Mouse (Mus musculus) forebrain, embryonic 15.5 days (tissue): Measurements from ENCODE around the gene Sptlc2. TPM values are rescaled to one million over a fixed set of nuclear protein-coding genes. Genes with fewer than 3 reads are reported as not detected.

Experiments
- ATAC-seq: fragments of 200-750 bp; cut with Nextera tagmentation; replicated peaks from 2 replicates; pipeline ENCODE4 v1.8.0; 2017; ENCODE audit warnings: mild to moderate bottlenecking, moderate TSS enrichment, moderate library complexity
- H3K27ac ChIP-seq: fragments of 300-500 bp; sonication (generic); replicated peaks from 2 replicates; pipeline ENCODE4 v1.5.1; 2015; ENCODE audit warnings: mild to moderate bottlenecking, inconsistent platforms
- H3K27me3 ChIP-seq: fragments of 300-500 bp; sonication (generic); 2 replicates; pipeline ENCODE4 v1.6.1; 2015; ENCODE audit warnings: inconsistent platforms
- H3K36me3 ChIP-seq: fragments of 300-500 bp; sonication (generic); 2 replicates; pipeline ENCODE4 v1.6.1; 2015; ENCODE audit warnings: mild to moderate bottlenecking, inconsistent platforms
- H3K4me1 ChIP-seq: fragments of 300-500 bp; sonication (generic); 2 replicates; pipeline ENCODE4 v1.6.1; 2015; ENCODE audit warnings: inconsistent platforms
- H3K4me2 ChIP-seq: fragments of 300-500 bp; sonication (generic); replicated peaks from 2 replicates; pipeline ENCODE4 v1.6.1; 2015; ENCODE audit warnings: mild to moderate bottlenecking, inconsistent platforms
- H3K4me3 ChIP-seq: fragments of 300-500 bp; sonication (generic); 2 replicates; pipeline ENCODE4 v1.5.1; 2015; ENCODE audit warnings: mild to moderate bottlenecking, inconsistent platforms
- H3K9ac ChIP-seq: fragments of 300-500 bp; sonication (generic); replicated peaks from 2 replicates; pipeline ENCODE4 v1.6.1; 2015; ENCODE audit warnings: mild to moderate bottlenecking, inconsistent platforms
- H3K9me3 ChIP-seq: fragments of 300-500 bp; sonication (generic); 2 replicates; pipeline ENCODE4 v1.6.1; 2016; ENCODE audit warnings: inconsistent platforms
- WGBS: fragments of 180-500 bp; shearing (Covaris S2); methylation state at CpG from one replicate; pipeline ENCODE4 v1.1.7; 2015; ENCODE audit warnings: mixed read lengths; 5-methylcytosine and 5-hydroxymethylcytosine counted together
- polyA plus RNA-seq: library from polyadenylated mRNA; unstranded; fragments of >200 nt; fragmentation: Nextera tagmentation; extraction: Ambion mirVana; gene quantifications from 2 replicates; pipeline ENCODE4 v1.2.1, GENCODE M21; 2015

Sptlc2 gene
- polyA plus RNA-seq, 1 experiment from 2014 or later: 68.3 TPM

DNA sequence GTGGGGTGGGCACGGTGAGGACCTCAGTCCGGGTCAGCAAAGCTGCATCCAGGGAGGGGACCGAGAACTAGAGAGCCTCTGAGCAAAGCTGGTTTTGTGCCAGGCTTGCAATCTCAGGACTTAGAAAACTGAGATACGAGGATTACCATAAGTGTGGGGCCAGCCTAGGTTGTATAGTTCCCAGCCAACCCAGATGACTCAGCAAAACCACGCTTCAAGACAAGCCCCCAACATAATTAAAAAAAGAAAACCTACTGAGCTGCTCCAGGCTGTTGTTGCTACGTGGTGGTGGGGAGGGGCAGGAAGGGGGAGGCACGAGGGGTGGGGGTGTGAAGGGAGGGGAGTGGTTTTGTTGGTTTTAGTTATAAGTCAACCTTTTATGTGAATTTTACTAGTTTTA, 22.8 kb upstream of the Sptlc2 start:
- no peak overlapping the region for H3K27ac ChIP-seq
- no peak overlapping the region for H3K4me3 ChIP-seq
- ATAC-seq: no peak
- 51% methylated on average over 7 of the region's 7 CpGs for WGBS
- no peaks in the 10 kb centered on the region for H3K36me3 ChIP-seq
- H3K9ac ChIP-seq: no peak overlapping the region
- no peaks in the 10 kb centered on the region for H3K4me1 ChIP-seq
- no peak overlapping the region for H3K4me2 ChIP-seq
- no peaks in the 10 kb centered on the region for H3K9me3 ChIP-seq
- no peaks in the 10 kb centered on the region for H3K27me3 ChIP-seq

DNA sequence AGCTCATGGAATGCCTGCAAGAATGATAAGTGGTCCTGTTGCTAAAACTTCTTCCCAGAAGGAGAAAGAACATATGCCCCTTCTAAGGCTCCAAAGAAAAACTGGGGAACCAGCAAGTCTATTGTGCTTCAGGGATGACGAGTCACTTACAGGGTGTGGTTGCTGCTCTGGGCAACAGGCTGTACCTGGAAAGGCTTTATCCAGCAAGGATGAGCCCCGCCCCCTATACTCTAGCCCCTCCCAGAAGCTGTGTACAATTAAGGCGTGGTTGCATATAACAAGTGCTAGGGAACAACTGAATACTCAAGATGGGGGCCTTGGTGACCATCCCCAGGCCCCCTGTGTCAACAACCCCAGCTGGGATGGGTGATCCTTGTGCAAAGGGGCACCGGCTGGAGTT, 21.0 kb upstream of the Sptlc2 start:
- H3K4me2 ChIP-seq: no peak overlapping the region
- H3K4me1 ChIP-seq: no peaks in the 10 kb centered on the region
- no peaks in the 10 kb centered on the region for H3K9me3 ChIP-seq
- H3K27me3 ChIP-seq: no peaks in the 10 kb centered on the region
- no peak overlapping the region for H3K27ac ChIP-seq
- 89% methylated on average over 4 of the region's 4 CpGs for WGBS
- H3K9ac ChIP-seq: no peak overlapping the region
- no peaks in the 10 kb centered on the region for H3K36me3 ChIP-seq
- no peak overlapping the region for H3K4me3 ChIP-seq
- no peak for ATAC-seq

DNA sequence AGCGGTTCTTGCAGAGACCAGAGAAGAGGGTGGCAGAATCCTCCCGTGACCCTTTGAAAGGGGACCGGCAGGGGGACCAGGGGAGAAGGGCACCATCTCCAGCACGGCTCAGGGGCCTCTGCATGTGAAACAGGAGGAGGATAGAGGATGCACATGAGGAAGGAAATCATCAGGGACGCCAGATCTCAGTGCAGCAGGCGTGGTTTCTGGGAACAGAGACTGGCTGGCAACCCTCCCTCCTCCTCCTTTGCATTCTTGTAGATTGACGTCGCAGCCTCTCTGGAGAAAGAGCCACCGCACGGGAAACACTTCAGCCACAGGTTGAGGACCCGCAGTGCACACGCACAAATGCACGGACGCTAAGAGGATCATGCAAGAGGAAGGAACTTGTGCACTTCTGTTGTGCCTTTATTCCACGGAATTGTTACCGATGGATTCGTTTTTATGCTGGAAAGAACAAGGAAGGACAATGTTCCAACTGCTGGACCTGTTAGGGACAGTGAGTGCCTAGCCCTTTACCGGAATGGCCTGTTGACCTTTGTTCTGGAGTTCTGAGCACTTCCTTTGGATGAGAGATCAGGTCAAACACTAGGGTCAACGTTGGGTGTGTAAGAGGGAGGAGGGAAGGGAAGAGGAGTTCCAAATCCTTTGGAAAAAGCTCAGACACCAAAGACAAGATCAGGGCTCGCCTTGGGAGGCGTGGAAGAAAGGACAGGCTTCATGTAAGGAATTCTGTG, 19.9 kb upstream of the Sptlc2 start:
- WGBS: 48% methylated on average over 21 of the region's 21 CpGs
- Histone ChIP-seq H3K9me3 (no peaks in the 10 kb centered on the region), H3K36me3 (no peaks in the 10 kb centered on the region), H3K4me3 (no peak overlapping the region), H3K4me2 (no peak overlapping the region; the same call in 1 of the 2 replicates), H3K27me3 (no peaks in the 10 kb centered on the region), H3K4me1 (no peaks in the 10 kb centered on the region), H3K9ac (no peak overlapping the region), H3K27ac (no peak overlapping the region)
- no peak for ATAC-seq

DNA sequence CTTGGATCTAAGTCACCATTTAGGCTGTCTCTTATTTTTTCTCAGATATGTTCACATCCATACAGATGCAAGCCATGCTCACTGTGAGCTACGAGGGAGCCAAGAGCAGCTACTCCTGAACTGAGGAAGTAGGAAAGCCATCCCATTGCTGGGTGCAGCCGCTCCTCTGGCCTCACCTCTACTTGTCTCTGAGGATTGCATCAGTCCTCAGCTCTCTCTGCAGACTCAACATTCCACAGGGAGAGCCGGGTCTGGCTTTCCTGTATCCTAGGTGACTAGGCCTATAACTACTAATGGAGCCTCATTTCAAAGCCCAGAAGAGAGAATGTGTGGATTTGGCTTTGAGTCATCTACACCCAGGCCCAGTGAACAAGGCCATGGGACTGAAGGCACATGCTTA, 17.6 kb upstream of the Sptlc2 start:
- no peaks in the 10 kb centered on the region for H3K9me3 ChIP-seq
- H3K27ac ChIP-seq: no peak overlapping the region

DNA sequence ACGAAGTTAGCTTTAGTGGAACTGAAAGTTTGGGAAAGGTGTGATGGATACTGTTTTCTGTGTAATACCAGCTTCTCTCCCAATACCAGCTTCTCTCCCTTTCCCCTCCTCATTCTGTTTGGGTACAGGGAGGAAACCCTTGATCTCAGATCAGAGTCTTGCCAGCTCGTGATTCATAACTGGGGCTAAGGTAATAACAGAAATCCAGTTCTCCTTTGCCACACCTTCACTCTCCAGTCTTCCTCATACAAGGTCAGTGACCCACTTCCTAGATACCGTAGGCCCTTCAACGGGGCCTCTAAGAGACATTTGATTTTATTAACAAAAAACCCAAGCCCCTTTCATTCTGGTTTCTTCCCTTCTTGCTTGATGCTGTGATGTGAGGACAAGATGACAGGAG, 17.0 kb upstream of the Sptlc2 start:
- no peak overlapping the region for H3K4me3 ChIP-seq
- H3K4me2 ChIP-seq: no peak overlapping the region
- H3K9me3 ChIP-seq: no peaks in the 10 kb centered on the region
- ATAC-seq: no peak
- no peaks in the 10 kb centered on the region for H3K4me1 ChIP-seq
- no peak overlapping the region for H3K27ac ChIP-seq
- H3K9ac ChIP-seq: no peak overlapping the region
- no peaks in the 10 kb centered on the region for H3K36me3 ChIP-seq
- no peaks in the 10 kb centered on the region for H3K27me3 ChIP-seq
- 92% methylated on average over 4 of the region's 4 CpGs for WGBS

More for the DNA sequence above, 17.6 kb upstream of the Sptlc2 start:
- no peak overlapping the region for H3K4me3 ChIP-seq
- H3K9ac ChIP-seq: no peak overlapping the region
- WGBS: 80% methylated on average over 3 of the region's 3 CpGs
- ATAC-seq: no peak
- H3K4me2 ChIP-seq: no peak overlapping the region
- no peaks in the 10 kb centered on the region for H3K27me3 ChIP-seq
- no peaks in the 10 kb centered on the region for H3K4me1 ChIP-seq
- H3K36me3 ChIP-seq: no peaks in the 10 kb centered on the region

DNA sequence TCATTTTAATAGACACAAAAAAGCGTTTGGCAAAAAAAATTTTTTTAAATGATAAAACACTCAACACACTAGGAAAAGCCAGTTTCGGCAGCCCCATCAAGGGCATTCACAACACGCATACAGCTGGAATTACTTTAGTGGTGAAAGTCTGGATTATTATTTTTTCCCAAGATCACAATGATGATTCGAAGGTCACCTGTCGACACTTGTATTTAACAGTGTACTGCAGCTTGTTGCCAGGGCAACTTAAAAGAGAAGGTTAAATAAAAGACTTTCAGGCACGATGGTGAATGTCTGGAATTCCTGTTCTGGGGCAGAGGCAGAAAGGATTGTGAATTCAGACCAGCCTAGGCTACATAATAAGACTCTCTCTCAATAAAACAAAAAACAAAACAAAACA, 13.7 kb upstream of the Sptlc2 start:
- H3K27ac ChIP-seq: no peak overlapping the region
- no peaks in the 10 kb centered on the region for H3K36me3 ChIP-seq
- no peaks in the 10 kb centered on the region for H3K9me3 ChIP-seq
- no peaks in the 10 kb centered on the region for H3K27me3 ChIP-seq
- H3K4me1 ChIP-seq: no peaks in the 10 kb centered on the region
- H3K9ac ChIP-seq: no peak overlapping the region
- no peak for ATAC-seq
- WGBS: 48% methylated on average over 6 of the region's 6 CpGs
- no peak overlapping the region for H3K4me3 ChIP-seq
- H3K4me2 ChIP-seq: no peak overlapping the region

DNA sequence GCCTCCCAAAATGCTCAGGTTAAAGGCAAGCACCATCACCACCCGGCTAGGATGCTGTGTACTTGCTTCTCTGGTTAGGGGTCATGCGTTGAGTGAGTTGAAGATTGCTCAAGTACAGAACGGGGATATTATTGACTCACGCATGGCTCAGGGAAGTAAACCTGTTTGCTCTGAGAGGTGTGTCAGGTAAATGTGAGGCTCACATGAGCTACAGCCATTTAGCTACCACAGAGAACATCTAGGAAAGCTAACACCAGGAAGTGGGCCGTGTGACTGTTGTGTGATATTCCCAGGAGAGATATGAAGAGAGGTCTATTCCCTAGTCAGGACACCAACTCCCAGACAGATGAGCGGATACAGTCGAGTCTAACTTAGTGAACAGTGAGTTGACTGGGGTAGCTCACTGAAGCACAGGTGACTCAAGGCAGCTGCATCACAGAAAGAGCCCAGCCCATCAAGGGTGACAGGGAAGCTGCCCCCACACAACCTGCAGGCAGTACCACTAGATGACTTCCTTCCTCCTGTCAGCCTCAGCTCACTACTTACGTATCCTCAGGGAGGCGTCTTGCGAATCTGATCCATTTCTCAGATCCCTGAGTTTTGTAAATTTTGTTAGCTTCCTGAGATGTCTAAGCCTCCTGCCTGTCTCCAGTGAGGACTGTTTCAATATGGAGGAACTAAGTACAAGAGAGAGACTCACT, 11.1 kb upstream of the Sptlc2 start:
- ATAC-seq: no peak
- WGBS: 91% methylated on average over 10 of the region's 10 CpGs
- no peak overlapping the region for H3K9ac ChIP-seq
- no peak overlapping the region for H3K4me2 ChIP-seq
- no peak overlapping the region for H3K4me3 ChIP-seq
- no peaks in the 10 kb centered on the region for H3K36me3 ChIP-seq
- no peaks in the 10 kb centered on the region for H3K27me3 ChIP-seq
- H3K4me1 ChIP-seq: no peaks in the 10 kb centered on the region
- no peak overlapping the region for H3K27ac ChIP-seq
- H3K9me3 ChIP-seq: no peaks in the 10 kb centered on the region

DNA sequence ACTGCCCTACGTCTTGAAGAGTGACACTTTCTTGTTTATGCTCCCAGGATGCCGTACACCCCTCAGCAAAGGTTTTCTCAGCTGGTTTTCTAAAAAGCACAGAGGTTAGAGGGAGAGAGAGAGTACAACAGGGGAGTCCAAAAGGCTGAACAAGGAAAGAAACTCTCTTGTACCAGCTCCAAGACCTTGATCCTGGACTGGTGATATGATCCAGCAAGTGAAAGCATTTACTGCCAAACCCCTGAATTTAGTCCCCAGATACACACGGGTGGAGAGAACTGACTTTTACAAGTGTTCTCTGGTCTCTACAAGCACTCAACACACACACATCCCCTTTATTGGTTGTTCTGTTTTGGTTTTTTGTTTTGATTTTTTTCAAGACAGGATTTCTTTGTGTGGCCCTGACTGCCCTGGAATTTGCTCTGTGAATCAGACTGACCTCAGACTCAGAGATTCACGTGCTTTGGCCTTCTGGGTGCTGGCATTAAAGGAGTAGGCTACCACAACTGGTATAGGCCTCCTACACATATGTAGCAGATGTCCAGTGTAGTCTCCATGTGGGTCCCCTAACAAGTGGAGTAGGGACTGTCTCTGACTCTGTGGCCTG, 9.8 kb upstream of the Sptlc2 start:
- H3K9ac ChIP-seq: no peak overlapping the region
- no peak for ATAC-seq
- H3K27ac ChIP-seq: no peak overlapping the region
- H3K9me3 ChIP-seq: no peaks in the 10 kb centered on the region
- H3K4me3 ChIP-seq: no peak overlapping the region
- no peak overlapping the region for H3K4me2 ChIP-seq
- H3K27me3 ChIP-seq: no peaks in the 10 kb centered on the region
- H3K36me3 ChIP-seq: no peaks in the 10 kb centered on the region
- H3K4me1 ChIP-seq: no peaks in the 10 kb centered on the region
- WGBS: 75% methylated on average over 4 of the region's 4 CpGs

DNA sequence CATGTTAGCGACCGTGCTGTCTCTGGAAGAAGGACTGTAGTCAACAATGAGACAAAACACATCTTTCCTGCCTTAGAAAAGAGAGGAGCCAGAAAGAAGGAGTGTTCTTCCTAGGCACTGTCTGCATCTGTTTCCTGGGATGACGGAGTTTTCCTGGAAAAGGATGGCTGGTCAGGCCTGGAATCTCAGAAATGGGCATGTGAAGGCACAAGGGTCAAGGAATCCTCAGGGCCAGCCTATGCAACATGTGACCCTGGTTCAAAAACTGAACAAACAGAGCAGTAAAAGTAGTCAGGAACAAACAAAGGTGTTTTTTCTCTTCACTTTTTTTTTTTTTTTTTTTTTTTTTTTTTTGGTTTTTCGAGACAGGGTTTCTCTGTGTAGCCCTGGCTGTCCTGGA, 9.0 kb upstream of the Sptlc2 start:
- 89% methylated on average over 4 of the region's 4 CpGs for WGBS
- no peak for ATAC-seq
- Histone ChIP-seq H3K9me3 (no peaks in the 10 kb centered on the region), H3K4me3 (no peak overlapping the region), H3K36me3 (no peaks in the 10 kb centered on the region), H3K4me2 (no peak overlapping the region), H3K27me3 (no peaks in the 10 kb centered on the region), H3K4me1 (no peaks in the 10 kb centered on the region), H3K9ac (no peak overlapping the region), H3K27ac (no peak overlapping the region)

DNA sequence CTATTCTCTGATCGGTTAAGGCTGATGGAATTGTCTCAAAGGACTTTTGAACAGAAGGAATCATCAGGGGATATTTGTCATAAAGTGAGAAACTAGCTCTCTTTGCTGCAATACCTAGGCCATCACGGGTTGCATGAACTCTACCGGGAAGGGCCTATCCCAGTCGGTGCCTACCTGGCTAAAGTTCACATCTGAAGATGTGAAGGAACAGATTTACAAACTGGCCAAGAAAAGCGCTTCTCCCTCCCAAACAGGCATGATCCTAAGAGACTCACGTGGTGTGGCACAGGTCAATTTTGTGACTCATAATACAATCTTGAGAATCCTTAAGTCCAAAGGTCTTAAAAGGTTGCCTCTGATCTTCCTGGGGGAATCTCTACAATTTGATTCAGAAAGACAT, 6.2 kb upstream of the Sptlc2 start:
- no peak overlapping the region for H3K4me2 ChIP-seq
- no peaks in the 10 kb centered on the region for H3K36me3 ChIP-seq
- no peak overlapping the region for H3K4me3 ChIP-seq
- no peak overlapping the region for H3K9ac ChIP-seq
- H3K9me3 ChIP-seq: no peaks in the 10 kb centered on the region
- WGBS: 89% methylated on average over 6 of the region's 6 CpGs
- no peaks in the 10 kb centered on the region for H3K4me1 ChIP-seq
- no peak overlapping the region for H3K27ac ChIP-seq
- no peak for ATAC-seq
- no peaks in the 10 kb centered on the region for H3K27me3 ChIP-seq

DNA sequence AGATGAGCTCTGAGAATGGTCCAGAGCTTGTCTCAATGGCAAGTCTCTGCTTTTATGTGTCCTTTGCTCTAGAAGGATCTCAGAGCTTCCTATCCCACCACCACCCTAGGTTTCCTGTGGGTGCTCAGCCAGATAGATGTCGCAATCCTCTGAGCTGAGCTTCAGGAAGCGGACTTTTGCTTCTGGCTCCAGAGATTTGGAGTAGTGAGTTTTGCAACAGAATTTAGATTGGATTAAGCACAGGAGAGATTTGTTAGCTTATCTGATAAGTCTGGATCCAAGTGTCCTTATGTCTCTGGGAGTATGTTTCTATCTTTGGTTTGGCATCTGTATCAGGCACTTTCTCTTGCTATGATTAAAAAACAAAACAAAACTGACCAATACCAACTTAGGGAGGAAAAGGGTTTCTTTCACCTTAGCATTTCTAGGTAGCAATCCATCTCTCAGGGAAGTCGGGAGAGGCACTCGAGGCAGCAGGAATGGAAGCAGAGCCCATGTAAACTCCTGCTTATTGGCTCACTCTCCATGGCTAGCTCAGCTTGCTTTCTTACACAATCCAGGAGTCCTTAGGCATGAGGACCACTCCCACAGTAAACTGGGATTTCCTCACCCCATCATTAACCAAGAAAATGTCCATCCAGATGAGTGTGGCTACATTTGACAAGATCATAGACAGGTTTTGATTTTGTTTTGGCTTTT, 5.4 kb upstream of the Sptlc2 start:
- no peak overlapping the region for H3K27ac ChIP-seq
- ATAC-seq: no peak
- H3K9ac ChIP-seq: no peak overlapping the region
- peaks cover 5% of the 10 kb centered on the region; the same call in 1 of the 2 replicates for H3K4me1 ChIP-seq
- H3K9me3 ChIP-seq: no peaks in the 10 kb centered on the region
- WGBS: 91% methylated on average over 4 of the region's 4 CpGs
- no peak overlapping the region for H3K4me2 ChIP-seq
- no peaks in the 10 kb centered on the region for H3K36me3 ChIP-seq
- no peaks in the 10 kb centered on the region for H3K27me3 ChIP-seq
- H3K4me3 ChIP-seq: no peak overlapping the region

DNA sequence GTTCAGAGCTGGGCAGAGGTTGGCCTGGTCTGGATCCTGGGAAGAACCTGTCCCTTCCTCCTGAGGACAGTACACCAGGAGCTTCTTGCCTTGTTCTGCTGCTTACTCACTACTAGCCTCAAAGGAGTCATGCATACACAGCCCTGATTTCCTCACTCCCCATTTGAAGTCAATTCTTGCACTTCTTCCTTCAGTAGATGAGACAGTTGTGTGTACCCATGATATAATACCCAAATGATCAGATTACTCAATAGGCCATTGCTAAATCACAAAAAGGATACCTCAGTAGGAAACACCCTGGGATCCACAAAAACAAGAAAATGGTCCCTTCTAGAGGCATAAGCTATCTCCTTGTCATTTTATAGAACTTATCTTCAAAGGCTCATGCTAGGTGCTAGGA, 3.2 kb upstream of the Sptlc2 start:
- Histone ChIP-seq H3K4me1 (peaks cover 17% of the 10 kb centered on the region), H3K27me3 (no peaks in the 10 kb centered on the region), H3K4me2 (no peak overlapping the region), H3K36me3 (no peaks in the 10 kb centered on the region), H3K27ac (no peak overlapping the region), H3K4me3 (no peak overlapping the region), H3K9me3 (no peaks in the 10 kb centered on the region), H3K9ac (no peak overlapping the region)
- no peak for ATAC-seq
